Mouse (Mus musculus) kidney, postnatal 4 days (tissue): ENCODE measurements around the gene Ell.
"Not testable (repeated sequence)": the region's sequence is repeated elsewhere in the genome, so short reads cannot be mapped to it uniquely, and the experiment has no call there.

ENCODE experiments used
- DNase-seq, 2 experiments: peaks; one replicate each; pipeline ENCODE4 v3.0.0; 2021; ENCODE audit warnings: mixed read lengths in 2 of 2

Gene Ell

DNA sequence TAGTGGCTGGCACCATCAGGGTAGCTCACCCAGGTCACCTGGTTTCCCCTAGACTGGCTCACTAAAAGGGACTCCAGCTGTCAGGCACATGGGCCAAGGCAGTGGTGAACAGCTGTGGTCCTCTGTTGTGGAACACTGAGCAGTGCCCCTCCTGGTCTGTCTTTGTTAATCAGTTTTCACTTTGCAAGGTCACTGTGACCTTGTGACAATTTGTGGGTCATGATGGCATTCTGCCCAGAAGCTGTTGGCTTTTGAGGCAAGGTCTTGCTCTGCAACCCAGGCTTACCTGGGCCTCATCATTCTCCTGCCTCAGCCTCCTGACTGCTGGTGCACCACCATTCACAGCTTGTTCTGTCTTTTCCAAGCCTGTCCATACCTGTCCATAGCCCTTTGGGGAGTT, 31.1 kb downstream of the Ell start:
- DNase-seq, result no peak

DNA sequence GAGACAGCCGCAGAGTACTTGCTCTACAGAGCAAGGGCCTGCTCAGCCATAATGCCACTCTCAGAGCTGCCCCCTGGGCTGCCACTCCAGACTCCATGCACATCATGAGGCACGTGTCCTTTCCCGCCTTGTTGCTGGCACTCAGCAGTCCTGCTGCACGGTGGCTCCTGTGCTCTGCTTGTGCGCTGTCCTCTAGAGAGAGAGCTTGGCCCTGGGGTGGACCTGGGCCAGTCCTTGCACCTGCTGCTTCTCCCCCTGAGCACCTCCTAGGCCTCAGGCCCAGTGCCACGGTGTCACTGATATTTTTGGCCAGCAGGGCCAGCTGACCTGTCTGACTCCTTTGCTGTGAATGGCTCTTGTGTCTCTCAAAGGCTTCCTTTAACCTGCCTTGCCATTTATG, 31.7 kb downstream of the Ell start:
- no peak for DNase-seq

- DNase-seq, result no peak
Measured at GRCm38 (mm10) chr8:70574302-70574701, 35.0 kb downstream of the Ell start.

DNA sequence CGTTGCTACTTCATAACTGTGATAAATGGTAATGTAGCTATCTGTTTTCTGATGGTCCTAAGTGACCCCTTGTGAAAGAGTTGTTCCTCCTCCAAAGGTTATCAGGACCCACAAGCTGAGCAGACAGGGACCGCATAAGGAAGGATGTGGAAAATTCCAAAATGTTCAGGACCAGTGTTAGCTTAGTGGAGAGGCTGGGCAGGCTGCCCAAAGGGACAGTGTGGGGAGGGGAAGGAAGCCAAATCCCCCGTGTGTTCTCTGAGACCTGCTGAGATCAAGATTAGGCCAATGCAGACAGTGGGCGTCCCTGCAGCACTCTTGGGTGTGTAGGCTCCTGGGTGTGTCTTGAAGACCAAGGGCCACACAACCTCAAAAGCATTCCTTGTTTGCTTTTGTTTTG, 35.7 kb downstream of the Ell start:
- DNase-seq, result peak; percentile 76 to 83

DNA sequence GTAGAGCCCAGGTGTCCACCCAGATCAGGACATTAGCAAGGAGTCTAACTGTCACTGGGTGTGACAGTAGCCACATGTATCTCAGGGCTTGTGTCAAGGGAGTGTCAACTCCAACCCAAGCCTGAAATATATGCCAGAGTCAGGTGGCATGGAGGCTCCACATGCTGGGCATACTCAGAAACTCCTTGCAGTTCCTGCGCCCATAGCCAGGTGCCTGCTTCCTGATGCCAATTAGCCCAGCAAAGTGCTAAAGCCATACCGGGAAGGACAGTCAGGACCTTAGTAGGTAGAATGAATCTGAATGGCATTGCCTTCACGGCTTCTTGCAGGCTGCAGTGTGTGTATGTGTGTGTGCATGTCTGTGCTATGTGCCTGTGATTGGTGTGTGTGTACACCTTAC, 38.0 kb downstream of the Ell start:
- no peak for DNase-seq

- DNase-seq, result no peak
Measured at GRCm38 (mm10) chr8:70583476-70584387, 44.5 kb downstream of the Ell start.

DNA sequence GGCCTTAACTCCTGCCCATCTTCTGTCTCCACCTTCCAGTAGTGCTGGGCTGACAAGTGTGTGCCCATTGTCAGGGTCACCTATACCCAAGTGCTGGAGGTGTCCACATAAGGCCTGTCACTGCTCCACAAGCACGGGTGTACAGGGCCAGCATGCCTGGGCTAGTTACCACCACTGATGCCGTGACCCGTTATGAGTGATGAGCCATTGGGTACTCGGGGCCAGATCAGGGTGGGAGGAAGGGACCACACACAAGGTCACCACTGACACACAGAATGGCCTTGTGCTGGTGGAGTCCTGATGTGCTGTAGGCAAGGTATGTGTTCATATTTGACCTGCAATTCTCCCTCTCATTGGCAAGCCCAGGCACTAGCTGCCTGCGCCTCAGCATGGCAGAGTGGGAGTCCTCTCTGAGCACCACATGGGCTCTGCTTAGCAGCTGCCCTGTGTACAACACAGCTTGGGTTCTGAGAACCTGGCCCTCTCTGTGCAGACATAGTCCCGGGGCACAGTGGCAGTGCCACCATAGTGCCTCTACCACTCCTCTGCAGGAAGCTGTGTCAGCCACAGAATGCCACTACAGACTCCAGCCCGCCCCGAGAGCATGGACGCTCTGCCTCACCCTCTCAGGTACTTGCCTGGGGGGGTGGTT, 45.5 kb downstream of the Ell start:
- DNase-seq, result no peak

- peak; percentile 76 to 84 for DNase-seq
Measured at GRCm38 (mm10) chr8:70585258-70585652, 46.0 kb downstream of the Ell start.

DNA sequence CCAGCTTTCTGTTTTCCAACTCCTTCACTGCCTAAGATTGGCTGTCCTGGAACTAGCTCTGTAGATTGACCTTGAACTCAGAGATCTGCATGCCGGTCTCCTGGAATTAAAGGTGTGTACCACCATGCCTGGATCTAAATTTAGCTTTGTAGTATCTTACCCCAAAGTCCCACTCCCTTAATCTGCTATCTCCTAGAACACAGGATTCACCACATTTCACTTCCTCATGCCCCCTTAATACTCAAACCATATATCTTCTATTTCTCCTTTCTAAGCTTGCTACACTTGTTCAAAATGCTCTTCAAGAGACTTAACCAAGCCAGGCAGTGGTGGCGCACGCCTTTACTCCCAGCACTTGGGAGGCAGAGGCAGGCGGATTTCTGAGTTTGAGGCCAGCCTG, 48.7 kb downstream of the Ell start:
- not testable (repeated sequence) for DNase-seq

DNA sequence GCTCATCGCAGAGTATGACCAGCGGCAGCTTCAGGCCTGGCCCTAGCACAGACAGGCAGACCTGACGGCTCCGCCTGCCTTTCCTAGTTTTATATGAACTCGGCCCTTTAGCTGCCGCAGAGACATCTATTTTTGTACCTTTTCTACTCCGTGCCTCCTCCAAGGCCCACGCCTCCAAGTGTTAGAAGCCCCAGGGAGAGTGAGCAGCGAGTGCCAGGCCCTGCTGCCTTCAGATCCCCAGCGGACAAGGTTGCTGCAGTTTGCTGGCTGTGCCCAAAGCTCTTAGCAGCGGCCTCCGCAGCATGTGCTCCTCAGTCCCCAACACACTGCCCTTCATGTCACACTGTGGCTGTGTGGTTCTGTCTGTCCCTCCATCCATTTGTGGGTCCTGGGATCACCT, 52.3 kb downstream of the Ell start:
- no peak for DNase-seq

- peak; percentile 49 to 70 for DNase-seq
Measured at GRCm38 (mm10) chr8:70593173-70593572, 53.9 kb downstream of the Ell start.

- DNase-seq, result peak; percentile 95 to 96
Measured at GRCm38 (mm10) chr8:70593961-70594609, 54.8 kb downstream of the Ell start, which contains the start of gene Isyna1. Isyna1 (plus strand) TSS chr8:70594373.

- DNase-seq, result peak; percentile 63 to 75
Measured at GRCm38 (mm10) chr8:70594621-70595564, 55.6 kb downstream of the Ell start.

- no peak for DNase-seq
Measured at GRCm38 (mm10) chr8:70595811-70596210, 56.6 kb downstream of the Ell start.

GRCm38 (mm10) chr8:70596216-70596615, 57.0 kb downstream of the Ell start:
- peak in 1 of 2 experiments; percentile 58 for DNase-seq

DNA sequence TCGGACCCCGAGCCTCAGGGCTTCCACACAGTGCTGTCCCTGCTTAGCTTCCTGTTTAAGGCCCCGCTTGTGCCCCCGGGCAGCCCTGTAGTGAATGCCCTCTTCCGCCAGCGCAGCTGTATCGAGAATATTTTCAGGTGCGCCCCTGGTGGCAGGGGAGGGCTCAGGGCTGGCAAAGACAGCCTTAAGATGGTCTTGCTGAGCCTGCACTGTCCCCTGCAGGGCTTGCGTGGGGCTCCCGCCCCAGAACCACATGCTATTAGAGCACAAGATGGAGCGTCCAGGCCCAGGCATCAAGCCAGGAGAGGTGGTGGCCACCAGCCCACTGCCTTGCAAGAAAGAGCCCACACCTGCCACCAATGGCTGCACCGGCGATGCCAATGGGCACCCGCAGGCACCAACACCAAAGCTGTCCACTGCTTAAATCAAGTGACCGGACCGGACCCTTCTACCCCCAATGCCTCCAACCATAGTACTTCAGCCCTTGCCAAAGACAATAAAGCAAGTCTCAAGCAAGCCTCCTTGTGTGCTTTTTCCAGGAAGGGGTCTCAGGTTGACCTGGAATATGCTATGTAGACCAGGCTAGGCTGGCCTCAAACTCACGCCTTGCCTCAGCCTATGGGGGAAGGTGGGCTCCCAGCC, 57.6 kb downstream of the Ell start:
- DNase-seq, result peak; percentile 58 to 70

DNA sequence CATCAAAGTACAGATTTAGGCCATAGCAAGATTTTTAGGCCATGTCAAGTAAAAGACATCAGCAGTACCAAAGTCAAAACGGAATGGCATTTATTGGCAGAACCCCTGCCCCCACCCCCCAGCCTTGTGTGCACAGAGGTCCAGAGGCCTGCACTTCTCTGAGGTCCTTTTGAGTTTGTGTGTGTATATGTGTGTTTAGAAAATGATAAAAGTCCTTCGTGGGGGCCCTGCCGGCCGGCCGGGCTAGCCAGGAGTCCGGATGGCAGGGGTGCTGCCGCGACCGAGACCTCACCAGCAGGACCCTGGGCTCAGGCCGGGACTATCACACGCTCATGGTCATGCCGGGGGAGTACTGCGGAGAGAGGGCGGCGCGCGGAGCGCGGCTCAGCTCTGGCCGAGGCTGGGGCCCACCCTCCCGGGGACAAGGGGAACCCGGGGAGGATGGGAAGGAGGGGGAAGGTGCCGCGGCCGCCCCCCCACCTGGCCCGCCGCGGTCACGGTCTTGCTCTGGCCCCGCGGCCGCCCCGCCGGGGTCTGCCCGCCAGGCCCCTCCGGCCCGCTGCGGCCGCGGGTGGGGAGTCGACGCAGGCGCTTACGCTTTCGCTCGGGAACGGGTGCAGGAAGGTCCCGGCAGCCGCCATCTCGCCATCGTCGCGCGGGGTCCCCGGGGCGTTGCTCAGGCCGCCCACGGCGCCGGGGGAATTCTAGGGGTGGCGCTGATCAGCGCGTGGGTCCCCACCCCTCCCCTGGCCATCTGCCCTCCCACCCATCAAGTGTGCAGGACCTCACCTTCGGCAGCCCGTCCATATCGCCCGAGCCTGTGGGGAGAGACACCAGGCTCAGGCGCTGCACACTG, 58.4 kb downstream of the Ell start:
- DNase-seq, result peak; percentile 42 to 58

- peak; percentile 90 to 93 for DNase-seq
Measured at GRCm38 (mm10) chr8:70598283-70598682, 59.0 kb downstream of the Ell start.

DNA sequence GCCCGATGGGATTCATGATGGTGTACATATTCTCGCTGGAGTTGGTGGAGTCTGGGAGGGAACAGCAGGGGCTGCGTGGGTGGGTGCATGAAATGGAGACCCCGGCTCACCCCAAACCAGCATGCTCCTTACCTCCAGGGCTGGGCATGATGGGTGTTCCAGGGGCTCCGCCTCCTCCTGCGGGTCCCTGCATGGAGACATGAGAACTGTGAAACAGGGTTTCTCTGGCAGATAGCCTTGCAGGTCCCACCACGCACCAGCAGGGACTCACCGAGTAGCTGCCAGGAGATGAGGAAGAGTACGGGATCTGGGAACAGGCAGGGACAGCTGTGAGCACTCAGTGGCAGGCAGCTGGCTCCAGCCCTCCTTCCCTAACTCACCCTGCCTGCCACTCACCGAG, 59.5 kb downstream of the Ell start:
- DNase-seq, result peak; percentile 50 to 71

GRCm38 (mm10) chr8:70599507-70600290, 60.4 kb downstream of the Ell start:
- no peak for DNase-seq
